Mouse (Mus musculus) lung, embryonic 14.5 days (tissue): ENCODE measurements around the gene Vmn1r3. TPM values are rescaled to one million over a fixed set of nuclear protein-coding genes. Genes with fewer than 3 reads are reported as not detected.
"Not testable (repeated sequence)": the region's sequence is repeated elsewhere in the genome, so short reads cannot be mapped to it uniquely, and the experiment has no call there.

Experiments used
- ATAC-seq: fragments of 200-750 bp; cut with Nextera tagmentation; 2 replicates; pipeline ENCODE4 v1.8.0; 2017; ENCODE audit warnings: mild to moderate bottlenecking, moderate TSS enrichment, moderate library complexity; ENCODE audit not compliant: insufficient read depth
- DNase-seq: peaks from one replicate; pipeline ENCODE4 v3.0.0-alpha.2; 2015
- H3K27ac ChIP-seq: fragments of 300-500 bp; sonication (generic); 2 replicates; pipeline ENCODE4 v1.5.1; 2014; ENCODE audit warnings: low read depth, mild to moderate bottlenecking, moderate library complexity
- H3K27me3 ChIP-seq: fragments of 300-500 bp; sonication (generic); 2 replicates; pipeline ENCODE4 v1.6.1; 2014; ENCODE audit warnings: low read length, control low read depth; ENCODE audit not compliant: insufficient read depth
- H3K36me3 ChIP-seq: fragments of 300-500 bp; sonication (generic); 2 replicates; pipeline ENCODE4 v1.6.1; 2014; ENCODE audit warnings: control low read depth; ENCODE audit not compliant: insufficient read depth
- H3K4me1 ChIP-seq: fragments of 300-500 bp; sonication (generic); 2 replicates; pipeline ENCODE4 v1.6.1; 2014; ENCODE audit warnings: antibody characterized with exemption, control low read depth; ENCODE audit not compliant: insufficient read depth
- H3K4me2 ChIP-seq: fragments of 300-500 bp; sonication (generic); 2 replicates; pipeline ENCODE4 v1.6.1; 2014; ENCODE audit warnings: mild to moderate bottlenecking
- H3K4me3 ChIP-seq: fragments of 300-500 bp; sonication (generic); 2 replicates; pipeline ENCODE4 v1.5.1; 2014; ENCODE audit warnings: low read depth, low read length
- H3K9ac ChIP-seq: fragments of 300-500 bp; sonication (generic); 2 replicates; pipeline ENCODE4 v1.6.1; 2014
- H3K9me3 ChIP-seq: fragments of 300-500 bp; sonication (generic); 2 replicates; pipeline ENCODE4 v1.6.1; 2016; ENCODE audit warnings: low read depth, low read length, control low read depth
- CTCF ChIP-seq: IDR thresholded peaks from 2 replicates; pipeline ENCODE4 v1.5.1; 2016; ENCODE audit warnings: antibody characterized with exemption, low read depth
- WGBS: fragments of 180-500 bp; shearing (Covaris S2); extraction: QIAGEN DNeasy Blood & Tissue Kit; methylation state at CpG from one replicate; pipeline ENCODE4 v1.1.7; 2014; 5-methylcytosine and 5-hydroxymethylcytosine counted together
- polyA plus RNA-seq: library from polyadenylated mRNA; unstranded; fragments of >200 nt; fragmentation: Nextera tagmentation; extraction: Ambion mirVana; gene quantifications from 2 replicates; pipeline ENCODE4 v1.2.1, GENCODE M21; 2014

The Vmn1r3 gene
- polyA plus RNA-seq, result not detected in 2 replicates

DNA sequence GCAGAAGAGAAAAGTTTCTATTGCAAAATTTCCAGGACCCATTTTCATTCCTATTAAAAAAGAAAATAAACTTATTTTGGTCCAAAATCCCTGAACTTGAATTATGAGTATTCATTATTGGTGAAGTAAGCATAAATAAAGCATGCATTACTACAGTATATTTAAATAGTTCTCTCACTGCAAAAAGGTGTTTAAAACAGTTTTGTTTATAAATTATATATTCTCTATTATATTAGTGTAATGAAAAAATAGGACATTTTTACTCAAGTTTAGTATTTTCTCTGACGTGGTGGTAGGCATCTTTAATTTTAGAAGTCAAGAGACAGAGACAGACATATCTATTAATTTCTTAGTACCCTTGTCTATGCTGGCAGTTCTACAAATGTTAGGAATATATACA is at the start of gene Vmn1r3:
Vmn1r3 (minus strand) TSS at position 101 of the 400 bp plus-strand sequence.
- DNase-seq, H3K4me2 ChIP-seq, H3K4me3 ChIP-seq, H3K27ac ChIP-seq, H3K9ac ChIP-seq, H3K9me3 ChIP-seq, H3K27me3 ChIP-seq, H3K4me1 ChIP-seq, H3K36me3 ChIP-seq, ATAC-seq: not testable (repeated sequence)
- WGBS, result 79% methylated on average over 1 of the region's 1 CpGs

GRCm38 (mm10) chr4:3232053-3232452 is 46.9 kb upstream of the Vmn1r3 start:
- no peak overlapping the region for H3K27ac ChIP-seq
- ATAC-seq (0 out of 2 replicates have a peak, but pooled peaks have one; percentile 33), DNase-seq (peak; percentile 61)
- H3K4me1 ChIP-seq, result no peaks in the 10 kb centered on the region
- no peak for TF ChIP-seq CTCF
- peaks cover 14% of the 10 kb centered on the region for H3K9me3 ChIP-seq
- no peaks in the 10 kb centered on the region for H3K27me3 ChIP-seq
- WGBS, result 60% methylated on average over 6 of the region's 6 CpGs
- H3K4me3 ChIP-seq, result no peak overlapping the region
- no peak overlapping the region for H3K4me2 ChIP-seq
- no peak overlapping the region for H3K9ac ChIP-seq
- H3K36me3 ChIP-seq, result no peaks in the 10 kb centered on the region

DNA sequence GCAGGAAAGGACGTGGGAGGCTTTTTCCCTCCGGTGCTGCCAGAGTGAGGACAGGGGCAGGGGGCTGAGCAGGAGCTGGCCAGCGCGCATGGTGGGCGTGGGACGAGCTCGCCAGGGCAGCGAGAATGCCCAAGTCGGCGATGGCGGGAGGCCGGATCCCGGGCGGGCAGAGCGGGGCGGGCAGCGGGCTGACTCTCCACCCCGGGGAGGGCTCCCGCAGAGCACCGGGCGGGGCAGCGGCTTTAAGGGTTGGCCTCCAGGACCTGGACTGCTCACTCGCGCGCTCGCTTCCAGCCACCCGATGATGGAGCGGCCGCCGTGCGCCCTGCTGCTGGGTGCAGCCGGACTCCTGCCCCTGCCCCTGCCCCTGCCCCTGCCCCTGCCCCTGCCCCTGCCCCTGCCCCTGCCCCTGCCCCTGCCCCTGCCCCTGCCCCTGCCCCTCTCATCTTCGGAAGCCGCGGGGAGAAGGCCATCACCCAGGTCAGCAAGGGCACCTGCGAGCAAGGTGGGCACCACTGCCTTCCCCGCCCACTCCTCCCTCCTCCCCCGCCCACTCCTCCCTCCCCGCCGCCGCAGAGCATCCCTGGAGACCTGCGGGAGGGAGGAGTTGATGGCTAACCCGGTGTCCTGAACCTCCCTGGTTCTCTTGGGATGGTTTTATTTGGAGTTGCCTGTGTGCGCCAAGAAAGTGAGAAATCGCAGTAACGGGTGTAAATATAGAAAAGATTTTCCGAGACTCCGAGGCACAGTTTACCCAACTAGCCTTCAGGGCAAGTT is 45.9 kb upstream of the Vmn1r3 start:
- 6% methylated on average over 37 of the region's 48 CpGs for WGBS
- H3K9me3 ChIP-seq, result peaks cover 21% of the 10 kb centered on the region
- H3K27me3 ChIP-seq, result no peaks in the 10 kb centered on the region
- ATAC-seq, result peak; percentile 58
- peak; percentile 48 for DNase-seq
- peak overlapping the region; percentile 36 for H3K4me3 ChIP-seq
- no peaks in the 10 kb centered on the region for H3K36me3 ChIP-seq
- H3K9ac ChIP-seq, result no peak overlapping the region
- no peak for TF ChIP-seq CTCF
- no peak overlapping the region for H3K27ac ChIP-seq
- H3K4me1 ChIP-seq, result no peaks in the 10 kb centered on the region
- H3K4me2 ChIP-seq, result peak overlapping the region; percentile 68

DNA sequence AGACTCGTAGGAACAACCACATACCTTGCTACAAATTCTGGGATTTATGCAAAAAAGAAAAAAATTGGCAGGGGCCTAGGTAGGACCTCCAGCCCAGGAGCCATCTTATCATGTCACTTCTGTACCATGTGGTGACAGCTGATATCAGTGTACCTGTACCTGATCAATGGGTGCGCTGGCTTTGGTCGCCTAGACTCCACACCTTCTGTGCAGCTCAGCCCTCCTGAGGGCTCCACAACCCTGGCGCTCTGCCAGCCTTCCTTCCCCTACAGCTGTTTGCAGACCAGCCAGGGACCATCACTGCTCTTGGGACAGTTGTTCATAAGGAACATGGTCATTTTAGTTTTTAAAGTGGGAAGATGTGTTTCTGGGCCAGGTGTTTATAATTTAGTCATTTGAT is 44.4 kb upstream of the Vmn1r3 start:
- no peaks in the 10 kb centered on the region for H3K36me3 ChIP-seq
- DNase-seq (peak; percentile 69), ATAC-seq (peak; percentile 13; the same call in 1 of the 2 replicates)
- H3K4me1 ChIP-seq, result no peaks in the 10 kb centered on the region
- H3K9ac ChIP-seq, result no peak overlapping the region
- TF ChIP-seq CTCF, result no peak
- no peaks in the 10 kb centered on the region for H3K27me3 ChIP-seq
- peaks cover 30% of the 10 kb centered on the region for H3K9me3 ChIP-seq
- no peak overlapping the region for H3K4me3 ChIP-seq
- 69% methylated on average over 4 of the region's 4 CpGs for WGBS
- H3K4me2 ChIP-seq, result no peak overlapping the region
- H3K27ac ChIP-seq, result no peak overlapping the region

DNA sequence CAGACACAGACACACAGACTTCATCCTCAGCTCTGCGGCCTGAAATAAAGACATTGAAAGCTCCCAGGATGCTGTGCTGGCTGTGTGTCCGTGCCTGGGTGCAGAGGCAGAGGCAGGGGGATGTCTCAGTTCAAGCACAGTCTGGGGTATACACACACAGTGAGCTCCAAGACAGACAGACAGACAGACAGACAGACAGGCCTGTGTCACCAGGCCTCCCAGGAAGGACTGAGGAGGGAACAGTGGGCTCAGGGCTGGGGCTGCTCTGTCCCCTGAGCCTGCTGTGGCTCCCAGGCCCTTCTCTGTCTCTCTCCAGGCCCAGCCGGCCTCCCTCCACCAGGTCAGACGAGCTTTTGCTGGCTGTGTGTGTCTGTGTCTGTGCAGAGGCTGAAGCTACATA is 43.3 kb upstream of the Vmn1r3 start:
- H3K27ac ChIP-seq, result no peak overlapping the region
- H3K9me3 ChIP-seq, result peaks cover 30% of the 10 kb centered on the region
- no peaks in the 10 kb centered on the region for H3K27me3 ChIP-seq
- WGBS, result 65% methylated on average over 4 of the region's 4 CpGs
- TF ChIP-seq CTCF, result no peak
- no peak overlapping the region for H3K4me2 ChIP-seq
- no peak overlapping the region for H3K9ac ChIP-seq
- ATAC-seq (no peak), DNase-seq (peak; percentile 2)
- H3K36me3 ChIP-seq, result no peaks in the 10 kb centered on the region
- H3K4me1 ChIP-seq, result no peaks in the 10 kb centered on the region
- no peak overlapping the region for H3K4me3 ChIP-seq

DNA sequence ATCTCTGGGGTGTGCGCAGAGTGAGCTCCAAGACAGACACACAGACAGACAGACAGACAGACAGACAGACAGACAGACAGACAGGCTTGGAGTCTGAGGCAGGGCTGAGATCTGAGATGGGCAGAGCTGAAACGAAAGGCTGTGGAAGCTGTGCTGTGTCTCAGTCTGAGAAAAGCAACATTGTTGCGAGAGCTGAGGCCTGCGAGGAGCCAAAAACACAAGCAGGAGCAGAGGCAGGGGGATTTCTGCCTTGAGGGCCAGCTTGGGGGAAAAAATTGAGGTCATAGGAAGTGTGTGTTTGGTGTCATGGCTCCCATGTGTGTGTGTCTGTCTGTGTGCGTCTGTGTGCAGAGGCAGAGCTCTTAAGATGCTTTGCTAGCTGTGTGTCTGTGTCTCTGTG is 42.6 kb upstream of the Vmn1r3 start:
- Histone ChIP-seq H3K36me3 (no peaks in the 10 kb centered on the region), H3K9me3 (peaks cover 30% of the 10 kb centered on the region), H3K9ac (no peak overlapping the region), H3K27me3 (no peaks in the 10 kb centered on the region), H3K27ac (no peak overlapping the region), H3K4me1 (no peaks in the 10 kb centered on the region), H3K4me3 (no peak overlapping the region), H3K4me2 (no peak overlapping the region)
- no peak for TF ChIP-seq CTCF
- ATAC-seq (no peak), DNase-seq (no peak)
- 62% methylated on average over 5 of the region's 5 CpGs for WGBS

GRCm38 (mm10) chr4:3226488-3226887 is 41.3 kb upstream of the Vmn1r3 start:
- DNase-seq (peak; percentile 0), ATAC-seq (no peak)
- no peaks in the 10 kb centered on the region for H3K4me1 ChIP-seq
- no peak for TF ChIP-seq CTCF
- no peak overlapping the region for H3K9ac ChIP-seq
- peaks cover 24% of the 10 kb centered on the region for H3K9me3 ChIP-seq
- no peak overlapping the region for H3K4me3 ChIP-seq
- no peak overlapping the region for H3K27ac ChIP-seq
- no peak overlapping the region for H3K4me2 ChIP-seq
- no peaks in the 10 kb centered on the region for H3K36me3 ChIP-seq
- no peaks in the 10 kb centered on the region for H3K27me3 ChIP-seq
- WGBS, result 62% methylated on average over 3 of the region's 3 CpGs

DNA sequence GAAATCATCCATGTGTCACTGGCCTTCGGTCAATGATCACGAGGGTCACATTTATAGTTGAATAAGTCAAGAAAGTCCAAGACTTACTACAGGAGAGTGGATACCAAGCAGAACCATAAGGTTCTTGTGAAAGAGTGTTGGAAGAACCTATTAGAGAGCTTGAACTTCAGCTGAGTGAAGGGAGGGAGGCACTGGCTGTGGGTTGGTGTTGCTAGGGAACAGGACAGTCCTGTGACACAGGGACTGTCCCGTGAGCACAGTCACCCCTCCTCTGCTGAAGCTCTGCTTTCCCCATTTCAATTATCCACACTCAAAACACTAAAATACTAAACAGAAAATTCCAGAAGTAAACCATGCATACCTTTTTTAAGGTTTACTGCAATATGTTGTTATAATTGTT is 40.3 kb upstream of the Vmn1r3 start:
- H3K4me2 ChIP-seq, result not testable (repeated sequence)

DNA sequence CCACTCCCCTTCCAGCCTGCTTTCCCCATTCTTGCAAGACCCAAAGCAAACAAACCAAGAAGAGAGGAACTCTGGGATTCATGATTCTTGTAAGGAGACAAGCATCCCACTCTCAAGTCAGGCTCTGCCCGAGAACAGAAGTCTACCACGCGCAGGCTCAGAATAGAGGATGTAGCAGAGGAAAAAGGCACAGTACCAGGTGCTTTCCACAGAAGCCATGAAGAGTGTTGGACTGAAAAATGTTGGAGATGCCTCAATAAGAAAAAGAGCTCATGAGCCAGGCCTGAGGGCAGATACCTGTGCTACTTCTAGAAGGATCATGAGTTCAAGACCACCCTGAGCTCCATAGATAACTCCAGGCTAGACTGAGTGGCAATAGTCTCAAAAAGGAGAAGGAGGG is 39.7 kb upstream of the Vmn1r3 start:
- H3K4me2 ChIP-seq, H3K9ac ChIP-seq, H3K4me1 ChIP-seq, H3K27ac ChIP-seq, ATAC-seq, H3K27me3 ChIP-seq, H3K36me3 ChIP-seq, H3K4me3 ChIP-seq: not testable (repeated sequence)
- peak; percentile 0 for DNase-seq
- H3K9me3 ChIP-seq, result peaks cover 24% of the 10 kb centered on the region
- 48% methylated on average over 3 of the region's 3 CpGs for WGBS

More for the DNA sequence above, 40.3 kb upstream of the Vmn1r3 start:
- H3K9ac ChIP-seq, H3K27ac ChIP-seq, H3K4me3 ChIP-seq, H3K36me3 ChIP-seq, H3K4me1 ChIP-seq, H3K27me3 ChIP-seq: not testable (repeated sequence)
- WGBS, result 58% methylated on average over 3 of the region's 3 CpGs
- H3K9me3 ChIP-seq, result peaks cover 24% of the 10 kb centered on the region
- DNase-seq (peak; percentile 3), ATAC-seq (peak; percentile 53; the same call in 1 of the 2 replicates)

DNA sequence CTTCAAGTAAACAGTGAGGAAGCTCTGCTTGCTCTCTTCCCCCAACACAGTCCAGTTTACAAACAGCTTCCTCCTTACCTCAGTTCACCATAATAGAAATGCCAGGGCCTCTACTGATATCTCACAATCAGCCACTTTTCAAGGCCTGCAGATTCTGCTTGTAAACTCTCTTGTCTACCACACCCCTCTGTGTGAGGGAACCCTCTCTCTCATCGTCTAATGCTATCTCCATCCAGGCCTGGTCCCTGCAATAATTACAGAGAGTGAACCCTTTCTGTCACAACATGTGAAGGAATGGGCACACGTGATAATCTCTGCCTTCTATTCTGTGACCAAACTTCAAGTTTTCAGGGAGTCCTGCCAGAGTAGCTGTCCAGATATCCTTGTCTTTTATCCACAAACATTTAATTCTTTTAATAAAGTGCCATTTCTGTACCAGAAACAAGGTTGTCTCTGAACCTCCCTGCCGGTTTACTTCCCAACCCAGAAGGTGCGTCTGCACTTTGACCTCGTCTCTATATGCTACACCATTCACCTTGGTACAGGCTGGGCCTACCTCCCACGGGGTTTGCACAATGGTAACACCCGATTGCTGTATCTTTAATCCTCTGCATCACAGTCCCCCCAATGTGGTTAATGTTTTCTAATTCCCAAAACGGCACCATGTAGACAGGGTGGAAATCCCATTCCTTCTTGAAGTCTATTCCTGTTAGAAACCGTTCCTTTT is 38.5 kb upstream of the Vmn1r3 start:
- 67% methylated on average over 5 of the region's 9 CpGs for WGBS
- not testable (repeated sequence) for ATAC-seq, H3K27me3 ChIP-seq, H3K27ac ChIP-seq, H3K4me2 ChIP-seq, H3K36me3 ChIP-seq, H3K4me1 ChIP-seq, H3K9ac ChIP-seq, DNase-seq, H3K4me3 ChIP-seq
- peaks cover 24% of the 10 kb centered on the region for H3K9me3 ChIP-seq
